Mouse (Mus musculus): ENCODE measurements at regions not wholly inside any gene's neighbourhood (a gene's known extent, or its start where the extent isn't known, plus 50 kb on each side); places are given as distances from the start of the nearest gene placed in this dataset.

GRCm38 (mm10) chr2:19714025-19714424 is 56.5 kb downstream of the Otud1 start:
- H3K4me3 ChIP-seq, result no peak overlapping the region
- intact Hi-C loops (cut with DNase I), result no loop called here
- no peak for TF ChIP-seq CTCF (IDR thresholded peaks at IDR 0.05)
- DNase-seq, result no peak
- no peak overlapping the region for H3K27ac ChIP-seq

DNA sequence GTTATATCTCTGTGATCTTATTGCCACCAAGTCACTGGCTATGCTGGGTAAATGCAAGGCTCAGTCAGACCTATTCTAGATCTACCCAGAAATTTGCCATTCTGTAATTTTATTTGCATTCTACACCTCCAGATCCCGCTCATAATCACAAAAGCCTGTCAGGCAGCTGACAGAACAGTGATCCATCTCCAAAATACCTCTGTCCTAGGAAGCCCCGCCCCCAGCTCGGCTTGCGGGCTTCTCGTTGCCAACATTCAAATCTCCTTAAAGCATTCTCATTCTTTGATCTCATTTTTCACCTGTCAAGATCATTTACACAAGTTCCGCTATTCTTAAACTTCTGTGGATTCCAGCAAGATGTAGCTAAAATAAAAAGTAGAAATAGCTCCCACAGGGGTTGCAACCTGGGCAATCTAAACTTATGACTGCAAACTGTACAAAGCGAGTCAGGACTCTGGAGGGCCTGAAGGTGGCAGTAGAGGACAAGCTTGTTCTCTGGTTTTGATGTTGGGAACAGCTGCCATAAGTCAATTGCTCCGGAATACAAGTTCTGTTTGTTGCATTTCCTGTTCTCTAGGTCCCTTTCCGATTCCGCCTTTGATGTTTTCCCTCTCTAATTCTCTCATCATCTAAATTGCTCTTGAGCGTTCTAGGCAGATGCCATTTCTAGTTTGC is 58.1 kb downstream of the Otud1 start:
- intact Hi-C loops (cut with DNase I), result loop anchor here (2.0 to 5.0 kb wide), 2 partner anchors 53 to 203 kb away; no protein-coding TSS in a partner anchor
- DNase-seq, result peak; percentile 63
- TF ChIP-seq CTCF (IDR thresholded peaks at IDR 0.05), result peak; percentile 94
- no peak overlapping the region; the same call in 1 of the 2 replicates for H3K27ac ChIP-seq
- peak overlapping the region; percentile 57 for H3K4me3 ChIP-seq

GRCm38 (mm10) chr2:19716388-19716787 is 58.8 kb downstream of the Otud1 start:
- no peak for TF ChIP-seq CTCF (IDR thresholded peaks at IDR 0.05)
- H3K4me3 ChIP-seq, result no peak overlapping the region
- DNase-seq, result no peak
- intact Hi-C loops (cut with DNase I), result loop anchor here (2.0 to 5.0 kb wide), 2 partner anchors 54 to 202 kb away; no protein-coding TSS in a partner anchor
- H3K27ac ChIP-seq, result no peak overlapping the region

DNA sequence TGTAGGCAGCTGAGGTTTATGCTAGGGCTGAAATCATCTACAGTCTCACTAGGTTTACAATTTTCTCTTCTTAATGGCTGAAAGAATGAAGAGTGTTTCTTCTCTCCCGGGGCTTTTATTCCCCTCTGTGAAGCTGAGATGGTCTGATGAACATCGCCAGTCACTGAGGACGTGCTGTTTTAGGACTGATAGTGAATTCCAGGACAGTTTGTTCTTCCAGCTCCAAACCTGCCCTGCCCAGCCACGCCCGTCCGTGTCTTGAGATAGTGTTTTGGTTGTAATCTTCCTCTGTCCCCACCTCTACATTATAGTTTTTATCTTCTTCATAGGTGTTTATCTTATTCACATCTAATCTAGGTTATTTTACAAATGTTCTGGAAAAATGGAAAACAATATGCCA is 68.5 kb downstream of the Otud1 start:
- no peak for DNase-seq
- TF ChIP-seq CTCF (IDR thresholded peaks at IDR 0.05), result no peak
- intact Hi-C loops (cut with DNase I), result loop anchor here (2.0 to 10.0 kb wide), 2 partner anchors 197 to 311 kb away; no protein-coding TSS in a partner anchor
- H3K27ac ChIP-seq, result no peak overlapping the region
- H3K4me3 ChIP-seq, result no peak overlapping the region

DNA sequence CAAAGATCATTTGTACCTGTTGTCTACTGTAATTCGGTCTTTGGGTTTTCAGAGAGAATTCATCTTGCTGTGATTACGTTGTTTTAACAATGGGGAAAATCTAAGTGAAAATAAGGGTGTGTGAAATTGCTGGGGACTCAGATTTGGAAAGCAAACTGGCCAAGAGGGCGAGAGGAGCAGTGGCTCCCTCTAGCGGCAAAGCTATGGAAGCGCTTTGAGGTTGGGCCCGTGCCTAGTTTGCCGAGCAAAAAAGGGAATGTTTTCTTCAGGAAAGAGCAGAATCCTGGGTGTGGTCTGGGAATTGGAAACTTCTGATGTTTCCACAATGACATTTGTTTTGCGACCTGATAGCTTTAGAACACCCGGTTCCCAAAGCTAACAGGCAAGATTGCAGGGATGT is 69.4 kb downstream of the Otud1 start:
- intact Hi-C loops (cut with DNase I), result loop anchor here (2.0 to 10.0 kb wide), 2 partner anchors 198 to 312 kb away; no protein-coding TSS in a partner anchor
- Histone ChIP-seq H3K27ac (no peak overlapping the region), H3K4me3 (0 out of 2 replicates have a peak overlapping the region, but pooled peaks have one; percentile 21)
- peak; percentile 75 for DNase-seq
- TF ChIP-seq CTCF (IDR thresholded peaks at IDR 0.05), result peak; percentile 99

DNA sequence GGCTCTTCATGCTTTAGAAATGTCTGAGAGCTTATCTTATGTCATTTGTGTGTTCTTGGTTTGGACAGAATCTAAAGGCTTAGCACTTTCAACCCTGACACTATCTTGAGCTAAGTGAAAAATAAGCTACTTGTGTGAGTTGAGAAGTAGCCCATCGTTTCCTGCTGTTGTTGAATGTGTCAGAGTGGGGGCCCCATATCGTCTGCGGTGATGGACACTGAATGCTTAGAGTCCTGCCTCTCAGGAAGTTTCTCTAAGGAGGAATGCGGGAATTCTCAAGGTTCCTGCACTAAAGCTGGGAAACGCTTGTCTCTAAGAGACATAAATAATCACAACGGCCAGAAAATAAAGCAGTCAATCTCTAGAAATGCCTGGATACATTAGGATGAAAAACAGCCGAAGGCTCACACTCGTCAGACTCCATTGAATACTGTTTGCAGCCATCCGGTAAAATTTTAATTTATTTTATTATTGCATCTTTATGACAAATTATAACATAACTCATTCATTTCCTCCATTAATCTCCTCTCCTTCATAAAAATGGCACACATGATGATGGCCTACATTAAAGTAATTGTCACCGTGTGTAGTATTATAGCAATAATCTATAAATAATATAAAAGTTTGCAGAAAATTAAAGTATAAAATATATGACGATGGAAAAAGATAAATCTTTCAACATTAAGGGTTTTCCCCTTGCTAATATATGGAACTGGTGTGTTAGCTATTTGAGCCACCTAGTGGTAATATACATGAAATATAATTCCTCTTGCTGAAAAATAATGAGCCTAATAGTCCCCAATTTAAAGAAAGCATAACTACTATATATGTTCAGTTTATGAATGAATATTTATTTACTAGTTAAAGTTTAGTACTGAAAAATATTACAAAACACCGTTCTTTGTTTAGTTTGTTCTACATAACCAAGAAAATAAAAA is 75.6 kb downstream of the Otud1 start:
- peak; percentile 52 for TF ChIP-seq CTCF (IDR thresholded peaks at IDR 0.05)
- Histone ChIP-seq H3K27ac (no peak overlapping the region), H3K4me3 (no peak overlapping the region)
- intact Hi-C loops (cut with DNase I), result no loop called here
- no peak for DNase-seq

GRCm38 (mm10) chr2:19734164-19734870 is 76.8 kb downstream of the Otud1 start:
- no peak for DNase-seq
- no peak for TF ChIP-seq CTCF (IDR thresholded peaks at IDR 0.05)
- intact Hi-C loops (cut with DNase I), result no loop called here

GRCm38 (mm10) chr2:19741508-19741907 is 84.0 kb downstream of the Otud1 start:
- TF ChIP-seq CTCF (IDR thresholded peaks at IDR 0.05), result peak; percentile 24; the same call in 1 of the 2 replicates
- Histone ChIP-seq H3K27ac (no peak overlapping the region), H3K4me3 (no peak overlapping the region)
- intact Hi-C loops (cut with DNase I), result no loop called here
- no peak for DNase-seq

More at GRCm38 (mm10) chr2:19734164-19734870, 76.8 kb downstream of the Otud1 start:
- no peak overlapping the region for H3K27ac ChIP-seq
- no peak overlapping the region for H3K4me3 ChIP-seq

DNA sequence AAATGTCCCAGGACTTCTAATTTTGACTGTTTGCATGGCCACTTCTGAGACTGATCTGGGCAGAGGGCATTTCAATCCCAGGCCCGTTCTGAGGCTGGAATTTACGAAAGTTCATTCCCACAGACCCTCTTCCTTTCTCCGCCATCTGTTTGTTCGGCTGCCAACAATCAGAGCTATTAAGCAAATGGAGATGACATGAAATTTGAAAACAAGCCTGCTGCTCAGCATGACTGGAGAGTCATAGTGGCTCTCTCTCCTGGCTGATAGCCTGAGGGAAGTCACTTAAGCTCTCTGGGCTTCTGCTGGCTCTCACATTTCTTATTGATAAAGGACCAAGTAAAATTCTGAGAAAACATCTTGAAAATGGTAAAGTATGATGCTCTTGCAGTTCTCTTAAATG is 85.9 kb downstream of the Otud1 start:
- H3K27ac ChIP-seq, result no peak overlapping the region
- TF ChIP-seq CTCF (IDR thresholded peaks at IDR 0.05), result no peak
- no peak for DNase-seq
- intact Hi-C loops (cut with DNase I), result no loop called here
- no peak overlapping the region for H3K4me3 ChIP-seq

- no peak for TF ChIP-seq CTCF (IDR thresholded peaks at IDR 0.05)
- intact Hi-C loops (cut with DNase I), result no loop called here
- DNase-seq, result no peak
- H3K4me3 ChIP-seq, result no peak overlapping the region
- H3K27ac ChIP-seq, result no peak overlapping the region
Measured at GRCm38 (mm10) chr2:19744986-19745660, 87.6 kb downstream of the Otud1 start.

DNA sequence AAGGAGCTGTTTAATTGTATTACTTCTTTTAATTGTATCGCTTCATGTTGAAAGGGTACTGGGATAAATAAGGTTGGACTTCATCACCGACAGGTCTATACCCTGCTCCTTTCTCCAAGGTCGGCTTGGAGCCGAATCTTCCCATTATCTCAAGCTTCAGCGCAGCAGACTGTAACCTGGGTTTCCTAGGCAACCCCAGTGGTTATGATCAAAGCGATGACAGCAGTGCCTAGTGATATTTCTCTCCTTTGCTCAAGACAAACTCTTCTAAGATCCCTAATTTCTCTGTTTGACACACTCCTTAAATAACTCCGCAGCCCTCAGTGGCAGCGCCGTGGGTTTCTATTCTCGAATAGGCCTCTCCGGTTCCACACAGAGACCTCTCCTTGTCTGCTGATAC is 95.2 kb downstream of the Otud1 start:
- Histone ChIP-seq H3K4me3 (no peak overlapping the region), H3K27ac (no peak overlapping the region)
- DNase-seq, result no peak
- TF ChIP-seq CTCF (IDR thresholded peaks at IDR 0.05), result no peak
- intact Hi-C loops (cut with DNase I), result no loop called here

DNA sequence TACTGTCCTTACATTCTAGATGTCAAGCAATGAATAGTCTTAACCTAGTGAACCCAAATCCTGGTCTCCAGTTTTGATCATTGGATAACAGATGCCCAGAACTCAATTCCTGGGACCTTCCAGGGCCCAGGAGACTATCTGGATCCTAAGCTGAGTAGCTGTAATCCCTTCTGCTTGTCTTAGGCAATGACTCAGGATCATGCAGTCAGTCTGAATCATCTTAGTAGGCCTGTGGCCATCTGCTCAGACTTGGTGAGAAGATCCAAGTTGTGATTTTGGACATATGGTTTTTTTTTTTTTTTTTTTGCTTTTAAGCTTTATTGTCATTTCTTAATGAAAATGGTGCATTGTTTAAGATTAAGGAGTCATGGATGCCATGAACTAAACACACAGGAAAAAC is 95.9 kb downstream of the Otud1 start:
- no peak for DNase-seq
- Histone ChIP-seq H3K4me3 (no peak overlapping the region), H3K27ac (no peak overlapping the region)
- TF ChIP-seq CTCF (IDR thresholded peaks at IDR 0.05), result no peak
- intact Hi-C loops (cut with DNase I), result no loop called here

Data from gastrocnemius, adult 2 months (tissue).